Mouse (Mus musculus) E14TG2a.4 (cell line): ENCODE data around the gene Tspo2.

ENCODE experiments used
- CTCF ChIP-seq: conservative IDR thresholded peaks from 2 replicates; pipeline ENCODE4 v1.5.1; 2014; ENCODE audit warnings: low read length
- POU5F1 ChIP-seq: IDR thresholded peaks from 2 replicates; pipeline ENCODE4 v1.6.1; 2014; ENCODE audit warnings: low read length, borderline replicate concordance

DNA sequence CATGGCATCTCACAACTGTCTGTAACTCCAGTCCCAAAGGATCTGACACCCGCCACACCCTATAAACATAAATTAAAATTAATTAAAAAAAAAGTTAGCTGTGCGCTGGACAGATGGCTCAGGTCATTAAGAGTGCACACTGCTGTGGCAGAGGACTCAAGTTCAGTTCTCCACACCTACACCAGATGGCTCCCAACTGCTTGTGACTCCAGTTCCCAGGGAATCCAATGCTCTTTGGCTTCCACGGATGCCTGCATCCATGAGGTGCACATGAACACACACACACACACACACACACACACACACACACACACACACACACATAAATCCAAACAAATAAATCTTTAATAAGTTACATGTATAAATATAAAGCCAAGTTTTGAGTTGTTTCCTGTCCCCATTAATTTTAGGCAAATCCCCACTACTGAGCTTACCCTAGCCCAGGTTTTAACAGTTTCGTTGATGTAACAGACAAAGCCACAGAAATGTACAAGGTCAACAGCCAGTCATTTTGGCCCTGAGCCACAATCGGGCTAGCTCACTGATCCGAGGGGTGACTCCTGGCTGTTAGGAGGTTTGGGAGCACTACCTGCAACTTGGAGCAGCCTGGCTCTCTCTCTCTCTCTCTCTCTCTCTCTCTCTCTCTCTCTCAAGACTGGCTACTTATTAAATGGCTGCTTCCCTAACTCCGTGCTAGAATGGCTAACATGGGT, 8.4 kb downstream of the Tspo2 start:
- TF ChIP-seq CTCF (no peak), POU5F1 (no peak)
